Mouse (Mus musculus) R1 (cell line): ENCODE results near the gene Nup210l.

Source experiments
- DNase-seq: peaks from one replicate; pipeline ENCODE4 v3.0.0-alpha.2; 2018; ENCODE audit warnings: low read depth, low spot score

The Nup210l gene

DNA sequence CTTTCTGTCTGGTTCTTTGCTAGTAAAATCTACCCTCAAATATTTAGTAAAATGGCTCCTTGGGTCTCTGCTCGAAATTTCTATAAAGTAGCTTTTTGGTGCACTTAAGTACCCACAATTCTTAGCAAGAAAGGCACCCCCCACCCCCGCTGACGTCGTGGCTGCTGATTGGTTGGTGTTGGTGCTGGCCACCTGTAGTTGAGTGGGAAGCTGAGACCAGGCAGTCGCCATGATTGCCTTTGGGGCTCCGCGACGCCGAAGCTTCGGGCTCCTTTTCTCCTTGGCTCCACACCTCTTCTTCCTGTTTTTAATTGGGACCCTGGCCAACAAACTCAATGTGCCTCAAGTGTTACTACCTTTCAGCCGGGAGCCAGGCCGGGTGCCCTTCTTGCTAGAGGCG lies at the start of gene Nup210l:
TSS of gene Nup210l (plus strand) at position 195 of the 400 bp plus-strand sequence.
- DNase-seq, result peak; percentile 80

DNA sequence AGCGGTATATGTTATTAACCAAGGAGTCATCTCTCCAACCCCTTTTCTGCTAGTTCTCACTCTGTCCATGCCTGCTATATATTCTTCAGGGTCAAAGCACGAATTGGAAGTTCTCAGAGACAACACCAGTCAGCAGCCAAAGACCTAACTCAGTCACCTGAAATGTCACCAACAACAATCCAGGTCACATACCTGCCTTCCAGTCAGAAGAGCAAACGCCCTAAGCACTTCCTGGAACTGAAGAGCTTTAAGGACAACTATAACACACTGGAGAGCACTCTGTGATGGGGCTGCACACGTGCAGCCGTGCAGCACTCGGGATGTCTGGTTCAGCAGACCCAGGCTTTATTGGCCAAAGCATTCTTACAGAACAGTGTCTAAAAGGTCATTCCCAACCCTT lies 42.4 kb upstream of the Nup210l start:
- DNase-seq, result no peak

DNA sequence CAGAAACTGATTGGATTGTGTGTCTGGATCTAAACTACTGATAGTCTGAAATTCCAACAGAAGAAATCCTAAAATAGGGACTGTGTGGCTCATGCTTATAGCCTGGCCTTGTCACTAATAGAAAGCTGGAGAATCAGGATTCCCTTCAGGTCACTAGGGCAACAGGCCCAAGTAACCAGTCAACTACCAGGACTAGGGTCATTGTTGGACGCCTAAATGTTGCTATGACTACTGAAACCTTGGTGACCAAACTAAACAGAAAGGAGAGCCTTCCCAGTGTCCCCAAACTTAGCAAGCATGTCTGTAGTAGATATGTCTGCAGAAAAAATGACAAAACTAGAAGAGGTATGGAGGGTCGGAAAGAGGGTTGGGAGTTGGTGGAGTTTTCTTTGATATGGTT lies 41.4 kb upstream of the Nup210l start:
- DNase-seq, result no peak

DNA sequence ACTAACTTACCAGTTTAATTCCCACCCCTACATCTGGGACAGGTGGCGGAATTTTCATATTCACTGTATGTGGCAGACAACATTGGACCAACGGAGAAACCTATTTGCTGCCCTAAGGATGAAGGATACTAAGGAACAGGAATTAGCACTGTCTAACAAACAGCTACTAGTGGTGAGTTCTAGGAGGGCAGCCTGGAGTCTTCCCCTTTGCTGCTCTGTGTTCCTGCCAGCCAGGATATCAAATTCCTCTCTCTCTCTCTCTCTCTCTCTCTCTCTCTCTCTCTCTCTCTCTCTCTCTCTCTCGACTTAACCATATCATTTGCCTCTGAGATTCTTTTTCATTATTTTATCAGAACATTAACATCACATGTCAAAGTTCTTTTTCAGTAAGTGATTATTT lies 39.5 kb upstream of the Nup210l start:
- DNase-seq, result peak; percentile 36

DNA sequence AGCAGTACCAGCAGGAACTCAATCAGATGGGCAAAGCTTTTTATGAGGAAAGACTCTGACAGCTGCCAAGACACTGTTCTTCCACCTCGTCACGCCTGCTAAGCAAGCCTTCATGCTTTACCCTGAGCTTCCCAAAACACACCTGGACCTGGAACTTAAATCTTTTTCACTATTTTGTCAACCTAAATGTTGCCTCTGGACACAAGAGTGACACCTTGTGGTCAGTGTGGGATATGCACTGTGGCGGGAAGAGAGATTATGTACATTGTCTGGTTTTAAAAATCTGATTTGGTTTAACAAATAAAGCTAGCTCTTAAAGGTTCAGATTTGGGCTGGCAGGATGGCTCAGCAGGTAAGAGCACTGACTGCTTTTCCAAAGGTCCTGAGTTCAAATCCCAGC lies 38.4 kb upstream of the Nup210l start:
- peak; percentile 69 for DNase-seq

DNA sequence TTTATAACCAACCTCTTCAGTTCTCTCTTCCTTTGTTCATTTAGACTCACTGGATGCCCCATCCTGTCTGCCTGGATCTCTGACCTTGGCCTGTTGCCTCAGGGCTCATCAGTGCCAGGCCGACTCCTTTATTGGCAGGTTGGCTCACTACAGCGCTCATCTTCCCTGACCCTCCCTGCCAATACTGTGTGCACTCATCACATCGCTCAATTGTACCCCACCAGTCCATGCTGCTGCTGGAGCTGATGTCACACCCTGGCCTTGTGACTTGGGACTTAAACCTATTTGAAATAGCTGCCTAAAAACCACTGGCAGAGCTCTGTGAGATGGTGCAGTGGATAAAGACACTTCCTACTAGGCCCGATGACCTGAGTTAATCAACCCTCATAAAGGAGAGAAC lies 36.1 kb upstream of the Nup210l start:
- no peak for DNase-seq

DNA sequence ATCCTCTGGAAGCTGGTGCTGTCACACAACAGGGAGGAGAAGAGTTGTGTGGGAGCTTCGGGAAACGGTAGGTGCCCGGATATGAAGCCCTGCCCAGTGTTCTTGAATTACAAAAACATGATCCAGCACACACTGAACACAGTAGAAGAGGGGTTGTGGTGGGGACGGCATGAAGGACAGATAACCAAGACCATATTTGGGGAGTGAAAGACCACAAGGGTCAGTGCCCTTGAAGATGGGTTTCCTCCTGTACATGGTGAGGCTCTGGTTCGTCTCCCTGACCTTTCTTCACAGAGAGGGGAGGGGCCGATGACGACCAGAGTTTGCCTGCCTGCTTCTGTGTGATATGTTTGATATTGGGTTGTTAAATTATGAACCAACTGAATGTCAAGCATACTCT lies 34.2 kb upstream of the Nup210l start:
- DNase-seq, result no peak

DNA sequence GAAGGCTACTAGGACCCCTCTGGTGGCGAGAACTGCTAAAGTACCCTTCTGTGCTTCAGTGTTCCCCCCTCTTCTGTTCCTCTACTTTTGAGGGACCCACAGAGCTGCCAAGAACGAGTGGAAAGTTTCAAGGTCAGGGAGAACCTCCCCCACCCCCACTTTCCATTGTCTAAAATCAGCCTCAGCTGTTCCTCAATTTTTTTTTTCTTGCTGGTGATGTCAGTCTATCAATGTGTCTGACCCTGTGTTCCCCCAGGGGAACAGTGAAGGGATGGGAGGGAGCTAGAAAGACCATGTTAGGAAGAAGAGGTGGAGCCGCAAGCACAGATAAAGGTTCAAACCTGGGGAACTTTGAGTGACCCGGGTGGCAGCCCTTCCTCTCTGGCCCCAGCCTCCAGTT lies 31.6 kb upstream of the Nup210l start, which contains the start of gene Tpm3:
TSS of gene Tpm3 (plus strand) at position 356 of the 400 bp plus-strand sequence.
- DNase-seq, result no peak

DNA sequence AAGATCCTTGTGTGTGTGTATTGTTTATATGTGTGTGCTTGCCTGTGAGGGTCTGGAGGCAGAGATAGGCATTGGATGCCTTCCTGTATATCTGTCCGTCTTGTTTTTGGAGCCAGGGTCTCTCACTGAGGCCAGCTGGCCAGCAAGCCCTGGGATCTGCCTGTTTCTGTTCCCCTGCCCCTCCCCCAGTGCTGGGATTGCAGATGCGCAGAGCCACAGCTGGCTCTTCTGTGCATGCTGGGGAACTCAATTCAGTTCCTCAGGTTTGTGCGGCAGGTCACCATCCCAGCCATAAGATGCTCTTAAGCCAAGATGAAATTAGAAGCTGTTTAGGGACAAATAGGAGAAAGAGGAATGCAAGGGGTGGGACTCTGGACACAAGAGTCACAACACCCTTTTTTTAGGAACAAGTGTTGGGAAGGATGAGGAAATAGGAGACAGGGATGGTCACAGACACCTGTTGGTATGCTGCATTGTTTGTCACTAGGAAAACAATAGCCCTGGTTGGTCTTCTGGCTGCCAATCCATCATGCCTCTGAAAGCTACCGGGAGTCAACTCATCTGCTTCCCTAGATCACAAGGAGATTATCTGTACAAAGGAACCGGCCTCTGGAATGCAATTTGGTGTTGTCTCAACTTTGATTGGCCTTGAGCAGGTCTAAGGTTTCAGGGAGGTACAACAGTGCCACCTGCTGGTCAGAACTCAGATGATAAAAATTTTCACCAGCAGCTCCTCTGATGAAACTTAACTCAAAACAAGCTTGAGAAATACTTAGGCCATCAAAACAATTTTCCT lies 26.8 kb upstream of the Nup210l start:
- peak; percentile 97 for DNase-seq

DNA sequence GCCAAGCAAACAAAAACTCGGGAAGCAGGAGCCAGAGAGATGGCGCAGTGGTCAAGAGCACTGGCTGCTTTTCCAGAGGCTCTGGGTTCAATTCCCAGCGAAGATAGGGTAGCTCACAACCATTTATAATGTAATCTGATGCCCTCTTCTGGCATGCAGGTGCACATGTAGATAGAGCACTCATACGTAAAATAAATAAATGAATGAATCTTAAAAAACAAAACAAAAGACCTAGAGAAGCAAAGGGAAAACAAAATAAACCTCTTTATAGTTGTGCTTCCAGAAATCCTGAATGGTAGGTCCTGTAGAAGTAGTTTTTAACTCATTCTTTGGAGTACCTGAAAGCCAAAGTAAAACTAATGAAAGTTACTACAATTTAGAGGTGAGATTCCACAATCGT lies 25.7 kb upstream of the Nup210l start:
- DNase-seq, result no peak

DNA sequence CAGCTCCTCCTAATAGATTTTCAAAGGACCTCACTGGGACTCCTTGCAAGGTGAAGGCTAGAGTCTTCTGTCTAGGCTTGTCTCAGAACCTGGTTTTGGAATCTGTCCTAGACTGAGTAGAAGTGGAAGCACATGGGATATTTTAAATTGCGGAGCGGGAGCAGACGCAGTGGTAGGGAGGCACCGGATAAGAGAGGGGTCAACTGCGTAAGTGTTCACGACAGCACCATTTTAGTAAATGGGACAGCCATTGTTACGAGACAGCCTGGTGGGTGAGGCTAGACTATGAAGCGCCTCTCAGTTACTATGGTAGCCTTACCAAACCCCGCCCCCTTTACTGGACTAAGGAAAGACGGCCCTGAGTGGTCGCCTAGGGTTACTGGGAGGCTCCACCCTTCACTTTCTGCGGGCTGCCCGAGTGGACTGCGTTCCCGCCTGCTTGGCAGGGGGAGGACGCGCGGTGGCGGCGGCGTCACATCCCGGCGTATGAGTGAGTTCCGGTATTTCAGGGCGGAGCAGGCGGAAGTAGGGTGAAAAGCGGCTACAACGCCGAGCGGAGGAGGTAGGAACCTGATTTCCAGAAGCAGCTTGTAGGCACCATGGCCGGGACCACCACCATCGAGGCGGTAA lies 24.7 kb upstream of the Nup210l start:
- peak; percentile 99 for DNase-seq

DNA sequence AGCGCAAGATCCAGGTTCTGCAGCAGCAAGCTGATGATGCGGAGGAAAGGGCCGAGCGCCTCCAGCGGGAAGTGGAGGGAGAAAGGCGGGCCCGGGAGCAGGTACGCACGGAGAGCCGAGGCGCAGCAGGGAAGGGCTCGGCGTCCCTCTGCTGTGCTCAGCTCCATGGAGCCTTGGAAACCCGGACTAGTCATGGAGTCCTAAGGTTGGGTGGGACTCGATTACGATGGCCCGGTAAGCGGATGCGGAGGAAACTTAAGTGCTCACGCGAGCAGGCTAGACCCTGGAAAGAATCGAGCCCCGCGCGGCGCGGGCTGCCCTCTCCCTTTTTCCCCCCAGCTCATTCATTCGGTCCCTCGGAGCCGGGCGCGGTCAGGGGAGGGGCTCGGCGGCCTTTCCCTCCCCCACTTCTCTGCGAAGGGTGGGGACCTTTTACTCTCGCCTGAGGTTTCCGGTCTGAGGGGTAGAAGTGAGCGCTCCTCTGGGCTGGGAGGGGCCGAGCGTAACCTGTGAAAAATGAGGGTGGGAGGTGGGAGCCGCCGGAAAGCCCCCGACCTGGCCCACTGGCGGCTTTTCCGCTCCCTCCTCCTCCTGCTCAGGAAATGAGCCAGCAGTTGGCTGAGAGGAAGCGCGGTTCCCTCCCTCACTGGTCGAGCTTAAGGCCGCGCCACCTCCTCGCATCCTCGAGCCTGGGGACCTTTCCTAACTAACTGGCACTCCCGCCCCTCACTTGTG lies 24.0 kb upstream of the Nup210l start:
- DNase-seq, result peak; percentile 98

DNA sequence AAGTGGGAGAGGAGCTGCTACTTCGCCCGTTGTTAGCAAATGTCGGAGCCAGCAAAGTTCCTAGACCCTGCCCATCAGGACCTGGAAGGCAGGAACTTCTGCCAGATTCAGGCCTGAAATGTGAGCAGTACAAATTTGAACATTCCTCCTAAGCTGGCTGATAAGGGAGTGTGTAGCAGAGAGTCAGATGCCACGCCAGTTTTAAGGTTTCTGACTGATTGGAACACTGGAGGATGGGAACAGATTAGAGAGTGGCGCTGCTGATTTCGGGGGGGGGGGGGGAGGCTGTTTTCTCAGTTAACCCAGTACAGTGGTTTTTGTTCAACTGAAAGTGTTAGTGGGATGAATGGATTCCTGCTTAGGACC lies 23.5 kb upstream of the Nup210l start:
- no peak for DNase-seq

DNA sequence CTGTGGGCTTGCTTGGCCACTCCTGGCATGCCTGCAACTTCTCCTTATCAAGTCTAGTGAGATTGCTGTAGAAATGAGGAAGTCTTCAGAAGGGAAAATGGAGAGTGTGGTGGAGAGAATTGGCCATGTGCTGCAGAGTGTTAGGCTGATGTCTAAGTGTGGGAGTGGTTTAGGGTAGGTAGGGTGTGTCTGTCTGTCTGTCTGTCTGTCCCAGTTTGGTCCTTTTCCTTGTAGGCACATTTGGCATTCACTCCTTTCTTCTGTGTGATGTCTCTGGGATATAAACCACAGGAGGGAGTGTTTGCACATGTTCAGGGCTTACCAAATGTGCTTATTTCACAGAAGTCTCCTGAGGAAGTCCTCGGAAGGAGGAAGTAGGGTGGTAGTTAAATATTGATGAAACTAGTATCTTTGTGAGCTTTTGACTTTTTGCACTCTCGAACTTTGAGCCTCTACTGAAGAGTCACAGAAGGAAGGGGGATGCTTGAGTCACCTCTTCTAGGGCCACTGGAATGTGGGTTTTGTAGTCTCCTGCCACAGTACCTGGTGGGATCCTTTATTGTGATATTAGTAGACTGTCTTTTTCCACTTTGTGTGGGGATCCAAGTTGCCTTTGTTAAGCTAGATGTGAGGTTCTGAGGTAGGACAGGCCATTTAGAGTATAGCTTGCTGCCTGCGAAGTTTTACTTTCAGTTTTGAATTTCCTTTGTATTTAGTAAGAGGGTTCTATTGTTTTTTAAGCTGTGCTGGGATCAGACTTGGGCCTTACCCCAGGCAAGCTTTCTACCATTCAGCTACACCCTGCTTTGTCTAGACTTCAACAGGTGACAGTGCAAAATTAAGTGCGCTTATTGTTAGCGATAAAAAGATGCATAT lies 22.3 kb upstream of the Nup210l start:
- no peak for DNase-seq

DNA sequence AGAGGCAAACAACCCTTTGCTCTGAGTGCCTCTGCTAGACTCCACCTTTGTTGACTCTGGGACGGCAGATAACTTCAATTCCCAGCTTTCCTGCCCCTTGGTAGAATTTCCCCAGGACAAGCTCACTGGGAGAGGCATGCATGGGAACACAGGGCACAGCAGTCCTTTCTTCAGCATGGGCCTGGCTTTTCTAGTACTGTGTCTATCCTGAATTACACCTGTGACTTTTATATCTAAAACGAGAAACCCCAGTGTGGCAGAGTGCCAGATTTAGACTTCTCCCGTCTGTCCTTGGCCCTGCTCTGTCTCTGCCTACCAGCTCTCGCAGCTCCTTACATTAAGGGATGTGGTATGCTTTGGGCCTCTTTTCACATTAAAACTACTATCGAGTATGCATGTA lies 20.9 kb upstream of the Nup210l start:
- no peak for DNase-seq

DNA sequence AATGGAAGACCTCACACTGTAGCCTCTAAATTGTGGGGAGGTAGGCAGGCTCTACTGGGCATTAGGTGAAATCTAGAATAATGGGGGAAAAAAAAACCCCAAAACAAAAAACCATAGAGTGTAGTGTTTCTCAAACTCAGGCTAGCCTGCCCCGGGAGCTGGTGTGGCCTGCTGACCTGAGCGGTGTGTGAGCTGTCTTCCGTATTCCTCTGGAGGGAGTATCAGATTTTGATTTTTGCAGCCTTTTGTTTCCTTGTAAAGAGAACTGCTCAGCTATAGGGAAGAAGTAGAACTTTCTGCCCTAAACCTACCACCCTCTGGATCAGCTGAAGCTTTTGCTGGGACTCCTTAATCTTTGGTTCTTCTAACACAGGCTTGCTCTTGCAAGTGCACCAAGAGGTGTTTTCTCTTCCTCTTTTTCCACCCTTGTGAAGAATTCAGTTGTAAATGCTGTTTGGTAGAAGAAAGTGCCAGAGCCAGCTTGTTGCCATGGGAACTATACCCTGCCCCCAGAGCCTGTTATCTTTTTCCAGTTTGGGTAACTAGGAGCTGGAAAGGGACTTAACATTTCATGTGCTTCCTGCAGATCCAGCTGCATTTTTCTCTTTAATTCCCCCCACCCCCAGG lies 20.1 kb upstream of the Nup210l start:
- peak; percentile 69 for DNase-seq

DNA sequence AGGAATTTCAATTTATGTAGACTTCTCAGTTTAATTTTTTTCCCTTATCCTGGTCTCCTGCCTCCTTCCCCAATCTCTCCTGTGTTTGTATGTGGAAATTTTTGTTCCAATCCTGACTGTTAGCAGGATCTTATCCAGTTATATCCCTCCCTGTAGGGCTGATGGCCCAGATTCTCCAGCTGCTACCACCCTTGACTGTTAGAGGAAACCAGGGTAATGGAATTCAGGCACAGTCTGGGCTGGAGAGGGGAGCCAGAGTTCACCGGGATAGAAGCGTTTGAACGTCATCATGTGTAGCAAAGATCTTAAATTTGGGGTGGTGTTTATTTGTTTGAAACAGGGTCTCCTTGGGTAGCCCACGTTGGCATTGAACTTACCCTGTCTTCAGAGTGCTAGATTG lies 19.1 kb upstream of the Nup210l start:
- no peak for DNase-seq

DNA sequence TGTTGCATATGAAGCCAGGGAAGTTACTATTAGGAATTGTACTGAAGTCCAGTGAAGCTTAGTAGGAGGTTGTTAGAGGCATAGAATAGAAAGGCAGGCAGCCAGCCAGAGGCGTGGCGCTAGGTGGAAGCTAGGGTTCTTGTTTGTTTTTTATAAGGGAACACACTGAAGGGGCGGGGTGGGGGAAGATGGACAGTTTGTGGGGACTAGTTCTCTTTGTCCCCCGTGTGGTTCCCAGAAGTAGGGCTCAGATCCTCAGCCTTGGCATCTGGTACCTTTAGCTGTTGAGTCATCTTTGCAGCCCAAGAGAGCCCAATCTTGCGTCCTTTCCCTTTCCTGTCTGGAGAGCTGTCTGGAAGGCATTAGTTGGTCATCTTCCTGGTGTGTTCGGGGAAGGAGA lies 18.7 kb upstream of the Nup210l start:
- no peak for DNase-seq

DNA sequence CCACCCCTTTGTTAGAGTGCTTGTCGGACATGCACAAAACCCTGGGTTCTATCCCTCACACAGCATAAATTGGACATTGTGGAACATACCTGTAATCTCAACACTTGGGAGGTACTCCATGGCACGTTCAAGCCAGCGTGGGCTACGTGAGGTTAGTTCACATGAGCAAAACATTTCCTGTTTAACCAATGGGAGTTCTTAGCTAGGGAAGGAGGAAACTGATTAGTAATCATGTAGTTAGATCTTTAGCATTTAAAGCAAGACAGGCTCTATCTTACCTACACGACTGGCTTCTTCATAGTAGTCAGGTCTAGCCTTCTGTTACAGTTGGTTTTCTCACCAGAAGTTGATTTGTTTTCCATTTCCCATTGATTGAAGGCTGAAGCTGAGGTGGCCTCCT lies 17.9 kb upstream of the Nup210l start:
- no peak for DNase-seq

DNA sequence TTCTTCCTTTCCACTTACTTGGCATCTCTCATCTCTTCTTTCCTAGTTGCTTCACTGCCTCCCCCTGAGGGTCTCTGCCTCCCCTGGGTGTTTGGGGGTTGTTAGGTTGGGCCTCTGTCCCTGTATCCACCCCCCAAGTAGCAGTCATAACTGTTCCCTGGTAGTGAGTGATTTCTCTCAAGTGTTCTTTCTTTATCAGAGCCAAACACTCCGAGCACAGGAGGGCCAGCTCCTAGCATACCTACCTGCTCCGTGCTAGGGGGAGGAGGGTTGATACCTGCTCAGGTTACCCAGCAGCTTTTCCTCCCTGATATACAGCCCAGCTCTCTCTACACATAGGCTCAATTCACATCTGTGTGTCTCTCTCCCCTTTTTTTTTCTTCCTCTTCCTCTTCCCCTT lies 15.3 kb upstream of the Nup210l start:
- no peak for DNase-seq

DNA sequence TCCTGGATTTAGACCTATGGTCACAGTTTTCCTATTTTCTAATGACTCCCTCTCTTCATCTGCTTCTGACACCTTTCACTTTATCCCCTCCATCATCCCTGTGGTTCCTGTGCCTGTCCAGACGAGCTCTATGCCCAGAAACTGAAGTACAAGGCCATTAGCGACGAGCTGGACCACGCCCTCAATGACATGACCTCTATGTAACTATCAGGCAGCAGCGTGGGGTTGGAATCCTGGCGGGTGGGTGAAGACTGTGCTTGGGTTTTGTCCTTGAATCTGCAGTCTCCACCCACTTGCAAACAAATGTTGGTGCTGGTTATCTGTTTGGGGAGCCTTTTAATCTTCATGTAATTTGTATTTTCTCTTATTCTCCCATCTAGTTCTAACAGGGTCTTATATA lies 13.0 kb upstream of the Nup210l start:
- DNase-seq, result peak; percentile 73
